Mouse (Mus musculus) small intestine, adult 2 months (tissue): ENCODE measurements around the gene Gm27027. TPM values are rescaled to one million over a fixed set of nuclear protein-coding genes. Genes with fewer than 3 reads are reported as not detected.

ENCODE experiments used
- H3K27ac ChIP-seq: fragments of 200-500 bp; 2 replicates; pipeline ENCODE4 v1.5.1; 2012; ENCODE audit warnings: low read depth, low read length, control low read depth, inconsistent platforms; ENCODE audit not compliant: insufficient read depth
- H3K27me3 ChIP-seq: fragments of 200-500 bp; 2 replicates; pipeline ENCODE4 v1.6.1; 2012; ENCODE audit warnings: mild to moderate bottlenecking, moderate library complexity, low read length, inconsistent platforms; ENCODE audit not compliant: control insufficient read depth, insufficient read depth
- H3K36me3 ChIP-seq: fragments of 200-500 bp; 2 replicates; pipeline ENCODE4 v1.6.1; 2012; ENCODE audit warnings: mild to moderate bottlenecking, low read length, control low read depth, inconsistent platforms; ENCODE audit not compliant: control insufficient read depth, insufficient read depth
- H3K4me1 ChIP-seq: fragments of 200-500 bp; 2 replicates; pipeline ENCODE4 v1.6.1; 2012; ENCODE audit warnings: low read length, inconsistent platforms, mixed read lengths; ENCODE audit not compliant: control insufficient read depth, insufficient read depth, insufficient read length
- H3K4me3 ChIP-seq: fragments of 200-500 bp; 2 replicates; pipeline ENCODE4 v1.5.1; 2012; ENCODE audit warnings: low read depth, mild to moderate bottlenecking, control low read depth, inconsistent platforms, low read length, moderate library complexity
- CTCF ChIP-seq: fragments of 200-500 bp; IDR thresholded peaks from 2 replicates; pipeline ENCODE4 v1.5.1; 2012; ENCODE audit warnings: low read depth, mild to moderate bottlenecking, control low read depth, inconsistent platforms, low read length, moderate library complexity, mixed read lengths; ENCODE audit not compliant: insufficient replicate concordance, insufficient read length; ENCODE audit errors: extremely low read depth
- POLR2A ChIP-seq: fragments of 200-500 bp; IDR thresholded peaks from 2 replicates; pipeline ENCODE4 v1.6.1; 2012; ENCODE audit warnings: low read depth, mild to moderate bottlenecking, control low read depth, inconsistent platforms, low read length, moderate library complexity
- WGBS: fragments of 180-500 bp; shearing (Covaris S2); methylation state at CpG from one replicate; pipeline ENCODE4 v1.1.7; 2018; 5-methylcytosine and 5-hydroxymethylcytosine counted together
- polyA plus RNA-seq: library from polyadenylated mRNA; depleted of rRNA; stranded (reverse); fragments of >200 nt; gene quantifications from 2 replicates; pipeline ENCODE4 v1.2.3, GENCODE M21; 2012

Gm27027 gene
- polyA plus RNA-seq, 1 experiment: 1.2 TPM

DNA sequence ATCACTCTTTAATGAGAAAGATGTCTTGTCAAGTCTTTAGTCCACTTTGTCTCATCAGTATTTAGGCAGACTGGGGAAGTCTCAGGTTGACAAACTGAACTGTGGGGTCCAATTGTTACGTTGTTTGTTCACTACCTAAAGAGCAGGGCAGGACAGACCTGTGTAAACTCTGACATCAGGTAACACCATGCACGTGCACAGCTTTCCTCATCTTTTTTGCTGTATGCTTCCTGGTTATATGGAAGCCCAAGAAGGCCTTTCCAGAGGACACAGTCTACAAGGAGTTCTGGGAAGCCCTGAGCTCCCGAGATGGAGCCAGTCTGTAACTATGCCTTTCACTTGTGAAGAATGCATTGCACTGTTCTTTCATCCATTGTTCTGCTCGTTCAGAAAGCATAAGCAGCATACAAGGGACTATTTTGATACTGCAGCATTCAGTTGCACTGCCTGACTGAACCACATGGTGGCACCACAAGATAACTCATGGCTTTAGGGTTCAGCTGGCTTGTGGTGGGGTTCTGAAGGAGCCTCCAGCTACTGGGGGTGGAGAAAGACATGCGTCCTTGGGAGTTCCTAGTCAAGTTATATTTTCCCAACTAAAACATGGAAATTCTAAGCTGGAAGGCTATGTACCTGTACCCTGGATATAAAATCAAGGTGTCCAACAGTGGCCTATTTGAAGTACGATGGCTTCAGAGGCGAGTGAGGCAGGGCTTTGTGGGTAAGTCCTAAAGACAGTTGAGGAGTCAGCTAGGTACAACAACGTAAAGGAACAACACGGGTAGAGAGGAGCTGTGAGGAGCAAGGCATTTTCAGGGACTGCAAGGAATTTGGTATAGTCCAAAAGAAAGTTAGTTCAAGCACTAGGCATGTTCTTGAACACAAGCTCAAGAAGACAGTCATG is 39.5 kb upstream of the Gm27027 start:
- TF ChIP-seq CTCF (peak; percentile 64; the same call in 1 of the 2 replicates), POLR2A (no peak)
- Histone ChIP-seq H3K36me3 (peaks cover 22% of the 10 kb centered on the region), H3K27ac (no peak overlapping the region), H3K4me1 (no peaks in the 10 kb centered on the region), H3K4me3 (no peak overlapping the region), H3K27me3 (no peaks in the 10 kb centered on the region)
- 67% methylated on average over 9 of the region's 9 CpGs for WGBS

DNA sequence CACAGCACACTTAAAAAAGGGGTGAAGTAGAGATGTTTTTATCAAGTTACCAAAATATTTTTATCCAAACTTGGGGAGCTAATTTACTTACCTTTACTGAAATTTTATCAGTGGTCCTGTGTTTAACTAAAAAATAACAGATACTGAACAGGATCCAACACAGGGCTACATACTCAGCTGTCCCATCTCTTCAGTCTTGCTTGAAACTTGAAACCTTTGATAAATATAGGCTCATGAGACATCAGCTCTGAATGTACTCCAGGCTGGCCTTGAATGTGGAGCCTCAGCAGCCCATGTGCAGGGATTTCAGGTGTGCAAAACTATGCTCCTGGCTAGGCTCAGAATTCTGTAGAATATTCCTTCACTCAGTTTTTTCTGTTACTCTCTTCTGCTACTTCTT is 34.4 kb upstream of the Gm27027 start:
- no peaks in the 10 kb centered on the region for H3K4me1 ChIP-seq
- H3K27me3 ChIP-seq: no peaks in the 10 kb centered on the region
- no peak overlapping the region for H3K27ac ChIP-seq
- H3K36me3 ChIP-seq: peaks cover 22% of the 10 kb centered on the region
- no peak overlapping the region for H3K4me3 ChIP-seq
- TF ChIP-seq POLR2A (no peak), CTCF (no peak)

DNA sequence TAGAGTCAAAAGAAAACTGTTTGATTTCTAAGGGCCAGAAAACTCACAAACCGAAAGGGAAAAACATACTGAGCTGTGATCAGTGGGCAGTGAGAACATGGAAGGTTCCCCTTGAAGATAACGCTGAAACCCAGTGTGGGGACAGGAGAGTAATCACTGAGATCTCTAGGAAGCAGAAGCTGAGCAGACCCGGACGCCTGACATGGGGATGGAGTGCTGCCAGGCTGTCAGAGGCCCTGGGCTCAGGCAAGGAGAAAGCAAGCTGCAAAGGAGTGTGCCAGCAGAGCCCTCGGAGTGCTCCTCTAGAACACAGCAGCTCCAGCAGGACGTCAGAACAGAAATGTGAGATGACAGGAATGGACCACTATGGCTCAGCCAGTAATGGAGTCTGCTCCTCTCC is 28.5 kb upstream of the Gm27027 start:
- WGBS: 45% methylated on average over 6 of the region's 6 CpGs
- no peaks in the 10 kb centered on the region for H3K36me3 ChIP-seq
- H3K4me3 ChIP-seq: no peak overlapping the region
- TF ChIP-seq CTCF: no peak
- no peak for TF ChIP-seq POLR2A
- H3K27me3 ChIP-seq: no peaks in the 10 kb centered on the region
- no peak overlapping the region for H3K27ac ChIP-seq
- H3K4me1 ChIP-seq: no peaks in the 10 kb centered on the region

DNA sequence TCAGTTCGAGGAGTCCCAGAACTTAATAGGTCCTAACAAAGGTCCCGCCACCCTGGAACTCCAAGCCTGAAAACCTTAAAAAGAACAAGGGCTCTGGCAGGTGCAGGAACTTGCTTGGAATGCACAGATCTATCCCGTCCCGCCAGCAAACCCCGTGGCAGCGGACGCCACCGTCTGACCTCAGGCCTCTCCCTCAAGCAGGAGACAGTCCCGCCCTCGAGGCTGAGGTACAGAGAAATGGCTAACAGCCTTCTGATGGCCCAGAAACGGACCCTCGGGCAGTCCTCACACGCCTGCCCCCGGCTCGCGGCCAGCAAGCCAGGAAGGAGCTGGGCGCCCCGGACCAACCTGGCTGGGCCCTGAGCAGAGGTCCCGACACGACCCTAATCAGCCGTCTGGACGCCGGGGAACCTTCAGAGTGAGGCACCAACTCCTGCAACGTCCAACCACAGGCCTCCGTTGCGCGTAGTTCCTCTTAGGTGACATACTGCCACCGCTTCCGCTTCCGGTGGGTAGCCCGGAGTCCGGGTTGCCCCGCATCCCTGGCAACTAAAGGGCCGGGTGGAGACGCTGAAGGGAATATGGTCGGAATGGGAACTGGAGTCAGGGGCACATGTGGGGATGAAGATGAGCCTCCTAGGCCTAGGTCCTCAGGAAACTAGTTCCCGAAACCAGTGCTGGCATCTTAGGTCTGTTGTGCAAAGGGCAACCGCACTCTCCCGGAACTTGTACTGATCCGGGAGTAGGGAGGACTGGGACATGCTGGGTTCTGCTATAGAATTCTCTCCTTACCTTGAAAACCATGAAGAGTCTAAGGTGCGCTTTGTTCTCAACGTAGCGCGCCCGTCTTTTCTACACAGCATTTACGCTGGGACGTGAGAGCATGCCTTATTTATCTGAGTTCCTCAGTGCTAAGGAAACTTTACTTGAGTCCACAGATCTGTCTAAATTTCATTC is 14.5 kb upstream of the Gm27027 start, which contains the start of gene Alkbh3:
TSS of gene Alkbh3 (minus strand) at position 473 of the 957 bp plus-strand sequence.
- H3K4me3 ChIP-seq: peak within 1 kb of the TSS; percentile 83
- no peaks in the 10 kb centered on the region for H3K27me3 ChIP-seq
- peaks cover 4% of the 10 kb centered on the region; the same call in 1 of the 2 replicates for H3K4me1 ChIP-seq
- 5% methylated on average over 47 of the region's 47 CpGs for whole genome bisulfite sequencing
- 0 out of 2 replicates have a peak within 1 kb of the TSS, but pooled peaks have one; percentile 18 for H3K27ac ChIP-seq
- H3K36me3 ChIP-seq: peaks cover 13% of the 10 kb centered on the region
- TF ChIP-seq CTCF (no peak), POLR2A (peak; percentile 33; the same call in 1 of the 2 replicates)

DNA sequence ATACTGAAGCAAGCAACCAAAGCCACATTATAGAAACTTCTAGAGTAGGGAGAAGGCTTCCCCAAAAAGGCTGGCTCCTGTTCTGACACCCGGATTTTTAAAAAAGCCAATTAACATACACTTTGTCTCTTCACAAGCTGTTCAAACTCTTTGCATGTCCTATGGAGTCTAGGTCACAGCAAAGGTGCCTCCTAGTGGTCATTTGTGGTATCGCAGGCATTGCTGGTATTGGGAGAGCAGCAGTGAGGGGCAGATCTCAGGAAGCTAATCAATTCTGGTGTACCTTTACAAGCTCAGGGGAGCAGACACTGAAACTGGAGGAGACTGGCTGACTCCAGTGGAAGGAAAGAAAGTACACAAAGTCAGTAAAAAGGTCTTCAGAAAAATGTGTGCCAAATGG is 6.2 kb upstream of the Gm27027 start:
- peaks cover 49% of the 10 kb centered on the region for H3K36me3 ChIP-seq
- H3K27ac ChIP-seq: no peak overlapping the region
- no peaks in the 10 kb centered on the region for H3K27me3 ChIP-seq
- 5% methylated on average over 2 of the region's 2 CpGs for WGBS
- H3K4me3 ChIP-seq: no peak overlapping the region
- TF ChIP-seq CTCF (peak; percentile 69; the same call in 1 of the 2 replicates), POLR2A (no peak)
- H3K4me1 ChIP-seq: peaks cover 2% of the 10 kb centered on the region; the same call in 1 of the 2 replicates

DNA sequence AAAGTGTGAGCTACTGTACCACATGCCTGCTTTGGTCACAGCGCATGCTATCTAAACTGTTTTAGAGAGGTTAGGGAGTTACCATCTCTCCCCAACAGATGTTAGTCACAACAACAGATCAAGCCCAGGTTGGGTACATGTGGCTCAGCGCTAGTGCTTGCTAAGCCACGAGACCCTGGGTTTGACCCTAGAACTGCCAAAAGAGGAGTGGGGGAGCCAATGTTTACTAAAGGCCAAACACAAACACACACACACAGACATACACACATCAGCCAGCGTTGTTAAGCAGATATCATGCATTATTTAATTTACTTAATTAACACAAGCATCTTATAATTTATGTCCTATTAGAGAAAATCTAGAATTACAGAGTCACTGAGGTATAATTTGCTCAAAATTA is 5.8 kb upstream of the Gm27027 start:
- 81% methylated on average over 4 of the region's 4 CpGs for WGBS
- TF ChIP-seq CTCF: no peak
- no peak for TF ChIP-seq POLR2A
- H3K4me3 ChIP-seq: no peak overlapping the region
- H3K27me3 ChIP-seq: no peaks in the 10 kb centered on the region
- peaks cover 49% of the 10 kb centered on the region for H3K36me3 ChIP-seq
- H3K27ac ChIP-seq: no peak overlapping the region
- peaks cover 2% of the 10 kb centered on the region; the same call in 1 of the 2 replicates for H3K4me1 ChIP-seq

DNA sequence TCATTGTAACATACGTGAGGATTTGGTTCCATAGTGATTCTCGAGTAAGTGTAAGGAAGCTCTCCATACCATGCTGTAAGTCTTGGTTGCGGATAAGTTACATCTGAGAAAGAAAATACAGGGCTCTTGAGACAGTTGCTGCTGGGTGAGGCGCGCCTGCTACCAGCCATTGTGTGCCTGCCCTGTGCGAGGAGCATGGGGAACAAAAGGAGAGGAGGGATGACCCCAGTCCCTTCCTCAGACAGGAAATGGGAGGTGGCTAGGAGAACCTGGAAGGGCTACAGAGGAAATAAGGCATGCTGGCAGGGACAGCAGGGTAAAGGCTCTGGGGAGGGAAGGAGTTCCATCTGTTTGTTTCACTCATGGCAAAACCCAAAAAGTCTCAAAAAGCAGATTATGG is 5.3 kb upstream of the Gm27027 start:
- Histone ChIP-seq H3K27me3 (no peaks in the 10 kb centered on the region), H3K36me3 (peaks cover 47% of the 10 kb centered on the region), H3K27ac (no peak overlapping the region), H3K4me3 (no peak overlapping the region), H3K4me1 (peaks cover 2% of the 10 kb centered on the region; the same call in 1 of the 2 replicates)
- TF ChIP-seq POLR2A: no peak
- no peak for TF ChIP-seq CTCF
- WGBS: 93% methylated on average over 6 of the region's 6 CpGs
